Mouse (Mus musculus) forebrain, postnatal 0 days (tissue): ENCODE data around the gene Cyp26b1. TPM values are rescaled to one million over a fixed set of nuclear protein-coding genes. Genes with fewer than 3 reads are reported as not detected.
"Not testable (repeated sequence)": the region's sequence is repeated elsewhere in the genome, so short reads cannot be mapped to it uniquely, and the experiment has no call there.

Experiments used
- ATAC-seq: fragments of 200-750 bp; cut with Nextera tagmentation; 2 replicates; pipeline ENCODE4 v1.8.0; 2017; ENCODE audit warnings: mild to moderate bottlenecking, moderate library complexity
- DNase-seq: peaks from one replicate; pipeline ENCODE4 v3.0.0-alpha.2; 2015
- H3K27ac ChIP-seq: fragments of 300-500 bp; sonication (generic); 2 replicates; pipeline ENCODE4 v1.5.1; 2014; ENCODE audit warnings: low read depth, mild to moderate bottlenecking, antibody characterized with exemption, low read length, moderate library complexity, mixed read lengths
- H3K27me3 ChIP-seq: fragments of 300-500 bp; sonication (generic); 2 replicates; pipeline ENCODE4 v1.6.1; 2014; ENCODE audit warnings: mild to moderate bottlenecking, low read length, mixed read lengths; ENCODE audit not compliant: insufficient read depth
- H3K36me3 ChIP-seq: fragments of 300-500 bp; sonication (generic); 2 replicates; pipeline ENCODE4 v1.6.1; 2014; ENCODE audit warnings: mild to moderate bottlenecking, moderate library complexity; ENCODE audit not compliant: insufficient read depth
- H3K4me1 ChIP-seq: fragments of 300-500 bp; sonication (generic); 2 replicates; pipeline ENCODE4 v1.6.1; 2014; ENCODE audit warnings: antibody characterized with exemption; ENCODE audit not compliant: insufficient read depth
- H3K4me2 ChIP-seq: fragments of 300-500 bp; sonication (generic); 2 replicates; pipeline ENCODE4 v1.6.1; 2014; ENCODE audit warnings: low read depth, mild to moderate bottlenecking, moderate library complexity
- H3K4me3 ChIP-seq: fragments of 300-500 bp; sonication (generic); 2 replicates; pipeline ENCODE4 v1.5.1; 2014; ENCODE audit warnings: low read depth, low read length, mixed read lengths
- H3K9ac ChIP-seq: fragments of 300-500 bp; sonication (generic); 2 replicates; pipeline ENCODE4 v1.6.1; 2014; ENCODE audit warnings: mild to moderate bottlenecking
- H3K9me3 ChIP-seq: fragments of 300-500 bp; sonication (generic); 2 replicates; pipeline ENCODE4 v1.6.1; 2016; ENCODE audit warnings: low read length
- CTCF ChIP-seq: sonication (generic); IDR thresholded peaks from 2 replicates; pipeline ENCODE4 v1.5.1; 2016; ENCODE audit warnings: antibody characterized with exemption, control low read depth, low read depth
- WGBS: fragments of 180-500 bp; shearing (Covaris S2); extraction: QIAGEN DNeasy Blood & Tissue Kit; methylation state at CpG from one replicate; pipeline ENCODE4 v1.1.7; 2014; 5-methylcytosine and 5-hydroxymethylcytosine counted together
- polyA plus RNA-seq: library from polyadenylated mRNA; unstranded; fragments of >200 nt; fragmentation: Nextera tagmentation; extraction: Ambion mirVana; gene quantifications from 2 replicates; pipeline ENCODE4 v1.2.1, GENCODE M21; 2015
- total RNA-seq: library from RNA; depleted of rRNA; stranded (reverse); fragments of >200 nt; gene quantifications from 2 replicates; pipeline ENCODE4 v1.2.3, GENCODE M21; 2014

Gene Cyp26b1
- total and polyA plus RNA-seq, 2 experiments from 2014 or later: 6.5 to 10.6 TPM

DNA sequence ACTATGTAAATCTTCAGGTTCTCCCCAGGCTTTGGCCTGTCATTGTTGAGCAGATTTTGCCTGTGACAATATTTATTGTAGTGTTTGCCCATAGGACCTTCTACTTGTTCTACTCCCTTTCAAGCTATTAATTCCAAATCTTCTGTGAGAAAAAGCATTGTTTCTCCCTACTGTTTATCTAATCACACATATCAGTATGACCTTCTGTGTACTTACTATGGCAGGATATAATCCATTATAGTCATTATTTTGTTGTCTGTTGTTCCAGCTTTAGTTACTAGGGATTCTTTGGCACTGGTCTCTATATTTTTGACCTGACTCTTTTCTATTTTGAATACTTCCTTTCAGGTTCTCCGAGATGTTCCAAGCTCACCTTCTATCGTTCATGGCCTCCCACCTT, 32.7 kb upstream of the Cyp26b1 start:
- DNase-seq: no peak
- 91% methylated on average over 2 of the region's 2 CpGs for WGBS
- Histone ChIP-seq H3K4me2 (no peak overlapping the region), H3K9ac (no peak overlapping the region), H3K36me3 (peaks cover under 1% of the 10 kb centered on the region; the same call in 1 of the 2 replicates), H3K4me1 (no peaks in the 10 kb centered on the region), H3K27me3 (no peaks in the 10 kb centered on the region), H3K27ac (no peak overlapping the region), H3K4me3 (no peak overlapping the region), H3K9me3 (no peaks in the 10 kb centered on the region)
- no peak for TF ChIP-seq CTCF
- ATAC-seq: no peak

GRCm38 (mm10) chr6:84619166-84619565, 25.5 kb upstream of the Cyp26b1 start:
- no peaks in the 10 kb centered on the region for H3K9me3 ChIP-seq
- no peak overlapping the region for H3K9ac ChIP-seq
- TF ChIP-seq CTCF: no peak
- 88% methylated on average over 6 of the region's 6 CpGs for WGBS
- H3K4me3 ChIP-seq: no peak overlapping the region
- H3K4me2 ChIP-seq: no peak overlapping the region
- ATAC-seq: no peak
- no peaks in the 10 kb centered on the region for H3K4me1 ChIP-seq
- H3K36me3 ChIP-seq: peaks cover 29% of the 10 kb centered on the region
- H3K27me3 ChIP-seq: no peaks in the 10 kb centered on the region
- DNase-seq: no peak
- H3K27ac ChIP-seq: no peak overlapping the region

- no peak overlapping the region for H3K9ac ChIP-seq
- no peak overlapping the region for H3K27ac ChIP-seq
- ATAC-seq (no peak), DNase-seq (no peak)
- H3K9me3 ChIP-seq: no peaks in the 10 kb centered on the region
- H3K4me1 ChIP-seq: no peaks in the 10 kb centered on the region
- no peak overlapping the region for H3K4me3 ChIP-seq
- TF ChIP-seq CTCF: no peak
- H3K4me2 ChIP-seq: no peak overlapping the region
- H3K27me3 ChIP-seq: no peaks in the 10 kb centered on the region
- 97% methylated on average over 1 of the region's 1 CpGs for WGBS
- H3K36me3 ChIP-seq: peaks cover 29% of the 10 kb centered on the region
Measured at GRCm38 (mm10) chr6:84617051-84617450, 23.3 kb upstream of the Cyp26b1 start.

DNA sequence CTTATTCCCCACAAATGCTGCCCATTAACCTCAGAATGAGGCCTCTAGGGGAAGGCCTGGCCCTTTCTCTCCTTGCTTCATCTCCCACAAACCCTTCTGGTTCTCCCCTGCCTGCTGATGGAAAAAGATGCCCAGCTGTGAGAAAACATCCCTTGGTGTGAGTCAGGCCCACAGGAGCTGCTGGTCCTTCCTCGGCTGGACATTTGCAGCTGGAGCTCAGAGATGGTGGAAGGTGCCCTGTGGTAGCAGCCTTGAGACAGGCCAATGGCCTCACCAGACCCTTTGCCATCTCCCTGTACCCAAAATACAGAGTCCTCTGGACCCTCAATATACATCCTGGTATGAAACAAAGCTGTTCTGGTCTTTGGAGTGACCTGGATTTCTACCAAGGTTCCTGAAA, 22.9 kb upstream of the Cyp26b1 start:
- Histone ChIP-seq H3K27ac (no peak overlapping the region), H3K9ac (no peak overlapping the region), H3K4me3 (no peak overlapping the region), H3K4me1 (no peaks in the 10 kb centered on the region), H3K4me2 (no peak overlapping the region), H3K9me3 (no peaks in the 10 kb centered on the region), H3K36me3 (peaks cover 29% of the 10 kb centered on the region), H3K27me3 (no peaks in the 10 kb centered on the region)
- WGBS: 81% methylated on average over 1 of the region's 1 CpGs
- DNase-seq: no peak
- no peak for ATAC-seq
- no peak for TF ChIP-seq CTCF

DNA sequence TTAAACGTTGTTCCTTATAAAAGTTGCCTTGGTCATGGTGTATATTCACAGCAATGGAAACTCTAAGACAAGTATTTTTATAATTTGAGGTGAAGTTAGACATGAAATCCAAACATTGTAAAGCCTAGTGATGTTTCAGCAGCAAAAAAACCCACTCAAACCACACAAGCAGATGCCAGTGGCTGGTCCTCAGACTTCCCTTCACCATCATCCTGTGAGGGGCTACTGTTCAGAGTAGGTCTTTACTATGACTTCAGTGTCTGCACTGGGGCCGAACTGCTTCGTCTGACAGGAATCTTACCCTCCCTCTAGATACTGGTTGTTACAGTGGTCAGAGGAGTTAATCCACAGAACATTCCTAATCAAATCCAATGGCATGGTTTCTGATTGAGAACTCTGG, 19.9 kb upstream of the Cyp26b1 start:
- DNase-seq (no peak), ATAC-seq (no peak)
- no peak for TF ChIP-seq CTCF
- Histone ChIP-seq H3K9ac (no peak overlapping the region), H3K4me1 (no peaks in the 10 kb centered on the region), H3K36me3 (0 out of 2 replicates have a peak, but pooled peaks cover 1% of the 10 kb centered on the region), H3K4me2 (no peak overlapping the region), H3K27ac (no peak overlapping the region), H3K27me3 (no peaks in the 10 kb centered on the region), H3K4me3 (no peak overlapping the region), H3K9me3 (no peaks in the 10 kb centered on the region)
- 87% methylated on average over 3 of the region's 3 CpGs for WGBS

DNA sequence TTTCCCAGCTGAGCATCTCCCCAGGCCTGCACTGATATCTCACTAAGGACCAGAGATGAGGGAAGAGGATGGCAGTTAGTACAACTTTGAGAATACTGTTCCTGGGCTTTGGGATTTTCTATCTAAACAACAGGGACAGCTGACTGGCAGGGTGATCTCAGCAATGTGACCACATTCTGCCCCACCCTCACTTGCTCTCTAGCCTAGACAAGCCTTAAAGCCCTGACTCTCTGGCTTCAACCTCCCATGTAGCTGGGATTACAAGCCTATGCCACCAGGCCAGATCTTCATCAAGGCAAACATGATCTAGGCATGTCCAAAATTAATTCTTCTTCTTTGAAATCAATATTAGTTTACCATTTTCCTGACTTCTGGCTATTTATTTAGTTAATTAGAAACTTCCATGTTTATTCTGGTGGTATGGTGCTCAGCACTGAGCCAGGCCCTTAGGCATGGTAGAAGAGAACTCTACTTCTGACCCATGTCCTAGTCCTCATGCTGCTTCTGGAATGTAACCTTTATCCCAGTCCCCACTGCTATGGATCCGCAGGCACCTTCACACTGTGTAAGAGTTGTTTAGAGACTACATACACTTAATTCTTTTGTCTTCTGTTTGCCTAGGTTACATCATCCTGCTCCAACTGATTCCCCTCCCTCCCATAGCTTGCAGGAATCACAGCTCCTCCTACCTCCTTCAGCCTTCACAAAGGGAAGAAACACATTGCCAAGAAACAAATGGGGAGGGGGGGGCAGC, 7.6 kb upstream of the Cyp26b1 start:
- no peak overlapping the region for H3K4me2 ChIP-seq
- H3K27ac ChIP-seq: no peak overlapping the region
- no peaks in the 10 kb centered on the region for H3K4me1 ChIP-seq
- no peaks in the 10 kb centered on the region for H3K27me3 ChIP-seq
- TF ChIP-seq CTCF: no peak
- no peak overlapping the region for H3K9ac ChIP-seq
- H3K9me3 ChIP-seq: no peaks in the 10 kb centered on the region
- ATAC-seq: peak; percentile 25; the same call in 1 of the 2 replicates
- H3K36me3 ChIP-seq: no peaks in the 10 kb centered on the region
- no peak for DNase-seq
- no peak overlapping the region for H3K4me3 ChIP-seq
- WGBS: 24% methylated on average over 1 of the region's 1 CpGs

DNA sequence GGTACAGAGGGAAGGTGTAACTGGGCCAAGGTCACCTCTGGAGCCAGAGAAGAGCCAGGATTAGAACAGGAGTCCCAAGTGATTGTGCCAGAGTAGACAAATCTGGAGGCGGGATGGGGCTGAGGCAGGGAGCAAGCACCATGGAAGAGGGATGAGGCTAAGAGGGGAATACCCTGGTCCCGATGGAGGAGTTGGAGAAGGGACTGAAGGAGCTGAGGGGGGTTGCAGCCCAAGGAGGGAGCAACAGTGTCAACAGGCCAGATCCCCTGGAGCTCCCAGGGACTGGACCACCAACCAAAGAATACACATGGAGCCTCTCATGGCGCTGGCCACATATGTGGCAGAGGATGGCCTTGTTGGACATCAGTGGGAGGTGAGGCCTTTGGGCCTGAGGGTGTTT, 5.6 kb upstream of the Cyp26b1 start:
- not testable (repeated sequence) for ATAC-seq, H3K27me3 ChIP-seq, H3K36me3 ChIP-seq, H3K9me3 ChIP-seq, H3K27ac ChIP-seq, H3K4me2 ChIP-seq, DNase-seq, H3K4me1 ChIP-seq, H3K9ac ChIP-seq, H3K4me3 ChIP-seq
- WGBS: 89% methylated on average over 3 of the region's 3 CpGs
